Mouse (Mus musculus) gastrocnemius, postnatal 10 days (tissue): Measurements from ENCODE around the gene Fkbp5. TPM values are rescaled to one million over a fixed set of nuclear protein-coding genes. Genes with fewer than 3 reads are reported as not detected.

ENCODE experiments used
- microRNA-seq, 2 experiments: library from miRNA; unstranded; fragments of <30 nt; microRNA quantifications; one replicate each; pipeline ENCODE4 v1.2.0; 2021
- total RNA-seq, 2 experiments: library from RNA; stranded (reverse); gene quantifications; 2 replicates each; pipeline ENCODE4 v1.2.3; 2021

The Fkbp5 gene
- total RNA-seq, 2 experiments from 2014 or later = 6.0 to 14.4 TPM

Small RNAs within 50 kb of the gene (microRNA-seq; reads per million reads assigned to microRNA genes)
- gene Gm25195 = 0 reads per million in 2 experiments
- 0 reads per million in 2 experiments for gene Mir6969

Other genes starting within 250 kb of the Fkbp5 start
- gene Fance, start 204.0 kb downstream of the Fkbp5 start, total RNA-seq = 10 to 100 TPM; 14.8 to 20.1 TPM
- gene Rpl10a, start 189.1 kb downstream of the Fkbp5 start, total RNA-seq = 100 to 1,000 TPM; 699 to 738 TPM
- gene Tead3, start 166.7 kb downstream of the Fkbp5 start, total RNA-seq = 10 to 100 TPM in 1 of 2 experiments, 1 to 10 TPM in 1; 10.0 to 14.8 TPM
- gene Tulp1, start 152.3 kb downstream of the Fkbp5 start, total RNA-seq = under 1 TPM; 0.40 to 0.50 TPM
- not detected for gene Armc12, start 13.3 kb upstream of the Fkbp5 start, total RNA-seq
- gene Clpsl2, start 31.9 kb upstream of the Fkbp5 start, total RNA-seq = not detected
- gene Clps, start 43.2 kb upstream of the Fkbp5 start, total RNA-seq = not detected
- gene Lhfpl5, start 58.1 kb upstream of the Fkbp5 start, total RNA-seq = not detected
- 10 to 100 TPM; 28.5 to 36.2 TPM for gene Srpk1, start 105.2 kb upstream of the Fkbp5 start, total RNA-seq
- 1 to 10 TPM; 1.2 TPM for gene Slc26a8, start 172.7 kb upstream of the Fkbp5 start, total RNA-seq
- 10 to 100 TPM; 59.8 to 62.8 TPM for gene Mapk14, start 173.8 kb upstream of the Fkbp5 start, total RNA-seq
- under 1 TPM in 1 of 2 experiments, not detected in 1; 0.93 TPM for gene AC170998.1, start 208.6 kb upstream of the Fkbp5 start, total RNA-seq